Mouse (Mus musculus): ENCODE results near the gene Aggf1.
"Not testable (repeated sequence)": the region's sequence is repeated elsewhere in the genome, so short reads cannot be mapped to it uniquely, and the experiment has no call there.

Aggf1 gene

GRCm38 (mm10) chr13:95374701-95375553 is at the start of gene Aggf1:
Gene Aggf1, minus strand, starts transcription at chr13:95375352.
- DNase-seq (ENCODE audit: low spot score in 2 of 2), result peak; percentile 84 to 88

DNA sequence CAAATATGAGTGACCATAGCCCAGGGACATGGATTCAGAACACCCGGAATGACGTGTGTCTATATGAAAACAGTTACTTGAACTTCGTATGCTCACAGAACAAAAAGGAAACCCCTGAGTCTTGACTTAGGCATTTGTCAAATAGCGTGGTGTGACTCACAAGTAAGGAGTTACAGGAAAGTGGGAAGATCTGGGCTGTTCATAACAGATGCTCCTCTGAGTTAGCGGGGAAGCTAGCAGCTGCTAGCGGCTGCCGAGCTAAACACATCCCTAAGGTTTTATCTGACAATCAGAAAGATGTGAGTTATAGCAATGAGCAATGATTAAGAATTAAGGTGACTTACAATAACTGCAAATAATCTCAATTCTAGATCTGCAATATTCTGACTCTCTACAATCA is 49.8 kb upstream of the Aggf1 start:
- no peak for DNase-seq (ENCODE audit: low spot score in 2 of 2)

DNA sequence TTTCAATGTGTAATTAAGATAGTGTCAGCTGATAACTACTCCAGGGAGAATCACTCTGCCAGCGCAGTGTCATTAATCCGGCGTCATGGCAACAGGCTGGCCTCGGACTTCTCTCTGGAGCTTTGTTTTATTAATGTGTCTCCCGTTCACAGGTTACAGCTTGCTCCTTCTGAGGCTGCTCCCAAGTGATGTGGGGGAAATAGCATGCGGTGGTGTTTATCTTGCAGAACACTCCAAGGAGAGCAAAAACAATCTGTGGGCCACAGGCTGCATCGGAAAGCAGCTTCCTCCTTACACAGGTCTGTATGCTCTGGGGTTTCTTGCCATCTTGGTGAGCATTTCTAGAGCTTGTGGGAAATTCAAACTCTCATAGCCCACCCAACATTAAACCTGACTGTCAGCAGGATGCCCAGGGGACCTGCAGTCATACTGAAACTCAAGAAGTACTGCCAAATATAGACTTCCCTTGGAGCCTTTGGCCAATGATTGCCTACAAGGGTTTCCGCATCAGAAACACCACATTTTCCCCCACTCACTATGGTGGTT is 44.1 kb upstream of the Aggf1 start:
- DNase-seq (ENCODE audit: low spot score in 2 of 2), result no peak

GRCm38 (mm10) chr13:95418575-95419203 is 43.5 kb upstream of the Aggf1 start:
- no peak for DNase-seq (ENCODE audit: low spot score in 2 of 2)

DNA sequence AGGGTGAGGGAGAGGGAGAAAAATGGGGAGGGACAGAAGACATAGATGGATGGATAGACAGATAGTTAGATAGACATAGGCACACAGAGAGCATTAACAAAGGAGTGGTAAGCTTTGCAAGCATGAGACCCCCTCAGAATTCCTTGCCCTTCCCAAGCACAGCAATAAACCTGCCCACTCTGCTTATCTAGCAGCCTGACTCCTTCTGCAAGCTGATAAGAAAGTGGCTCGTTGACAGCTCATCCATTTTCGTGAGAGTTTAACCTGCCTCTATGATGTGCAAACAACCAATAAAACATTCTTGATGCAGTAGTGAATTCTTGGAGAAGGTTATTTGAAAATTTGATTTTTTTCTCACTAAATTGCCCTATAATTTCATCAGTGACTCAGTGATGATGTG is 37.1 kb upstream of the Aggf1 start:
- no peak for DNase-seq (ENCODE audit: low spot score in 2 of 2)

GRCm38 (mm10) chr13:95393242-95393641 is 18.1 kb upstream of the Aggf1 start:
- no peak for DNase-seq (ENCODE audit: low spot score in 2 of 2)

GRCm38 (mm10) chr13:95389866-95390865 is 15.0 kb upstream of the Aggf1 start:
- DNase-seq (ENCODE audit: low spot score in 2 of 2), result peak; percentile 53 to 68

DNA sequence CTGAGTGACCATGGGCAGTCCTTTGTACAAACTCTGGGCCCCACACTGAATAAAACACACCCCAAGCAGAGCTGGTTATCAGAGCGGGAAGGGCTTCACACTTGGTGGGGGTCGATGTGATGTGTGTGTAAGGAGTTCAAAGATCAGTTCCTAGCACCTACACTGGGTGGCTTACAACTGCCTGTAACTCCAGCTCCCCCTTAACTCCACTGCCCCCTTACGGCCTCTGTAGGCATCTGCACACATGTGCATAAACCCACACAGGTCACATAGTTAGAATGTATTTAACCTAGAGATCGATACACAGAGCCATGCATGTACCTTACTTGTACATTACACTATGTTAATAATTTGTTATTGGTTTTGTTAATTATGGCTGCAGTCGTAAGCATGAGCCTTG is 13.1 kb upstream of the Aggf1 start:
- DNase-seq (ENCODE audit: low spot score in 2 of 2), result no peak

- DNase-seq (ENCODE audit: low spot score in 2 of 2), result no peak
These were observed 7.3 kb upstream of the Aggf1 start for GRCm38 (mm10) chr13:95382418-95382817.

DNA sequence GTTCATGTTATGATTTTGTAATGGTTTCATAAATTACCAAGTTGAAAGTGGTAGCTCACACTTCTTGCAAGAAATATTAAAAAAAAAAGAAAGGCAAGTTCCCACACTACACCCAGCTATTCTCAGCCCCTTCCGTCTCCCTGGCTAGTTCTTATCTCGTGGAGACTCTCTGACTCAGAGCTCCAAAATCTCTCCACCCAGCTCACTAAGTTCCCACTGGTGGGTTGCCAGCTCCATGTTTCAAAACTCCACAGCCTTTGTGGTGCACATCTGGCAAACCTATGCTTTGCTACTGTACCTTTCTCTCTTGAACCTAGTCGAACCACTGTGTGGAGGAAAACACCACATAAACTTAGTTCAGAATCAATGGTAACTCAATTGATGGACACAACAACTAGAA is 3.5 kb upstream of the Aggf1 start:
- DNase-seq (ENCODE audit: low spot score in 2 of 2), result no peak

DNA sequence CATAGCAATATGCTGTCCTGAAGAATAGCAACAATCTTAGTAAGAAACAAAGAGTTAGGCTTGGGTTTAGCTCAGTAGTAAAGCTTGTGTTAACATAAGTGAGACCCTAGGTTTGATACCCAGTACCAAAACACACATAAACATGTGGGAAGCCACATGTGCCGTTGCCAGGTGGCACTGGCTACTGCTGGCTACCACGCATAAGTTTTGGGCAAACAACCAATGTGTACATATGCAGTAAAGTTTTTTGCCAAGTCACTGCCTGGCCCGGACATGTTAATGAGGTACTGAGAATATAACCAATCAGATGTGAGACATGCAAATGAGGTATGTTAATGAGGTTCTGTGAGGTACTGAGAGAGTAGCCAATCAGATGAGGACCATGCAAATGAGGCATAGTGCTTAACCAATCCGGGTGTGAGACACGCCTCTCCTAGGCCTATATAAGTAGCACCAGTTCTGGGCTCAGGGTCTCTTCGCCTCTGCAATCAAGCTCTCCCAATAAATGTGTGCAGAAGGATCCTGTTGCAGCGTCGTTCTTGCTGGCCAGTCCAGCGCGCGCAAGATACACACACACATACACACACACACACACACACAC is 1.6 kb upstream of the Aggf1 start:
- DNase-seq (ENCODE audit: low spot score in 2 of 2), result not testable (repeated sequence)

GRCm38 (mm10) chr13:95375554-95375914 is 382 bp upstream of the Aggf1 start:
- DNase-seq (ENCODE audit: low spot score in 2 of 2), result no peak

DNA sequence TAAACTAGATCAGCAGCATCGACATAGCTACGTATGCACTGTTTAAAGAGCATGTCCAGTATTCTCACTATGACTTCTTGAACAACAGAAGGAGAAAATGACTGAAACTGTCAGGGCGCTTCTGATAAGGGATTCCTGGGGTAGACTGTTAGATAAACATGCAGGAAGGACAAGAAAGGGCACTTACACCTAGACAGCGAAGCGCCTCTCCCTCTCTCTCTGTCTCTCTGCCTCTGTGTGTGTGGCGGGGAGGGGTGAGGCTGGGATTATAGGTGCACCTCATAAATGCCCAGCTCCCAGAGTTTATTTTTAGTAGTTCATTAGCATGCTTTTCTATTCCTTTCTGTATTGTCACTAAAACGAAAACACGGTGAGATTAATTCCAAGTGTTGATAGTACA is 8.8 kb downstream of the Aggf1 start:
- DNase-seq (ENCODE audit: low spot score in 2 of 2), result no peak

DNA sequence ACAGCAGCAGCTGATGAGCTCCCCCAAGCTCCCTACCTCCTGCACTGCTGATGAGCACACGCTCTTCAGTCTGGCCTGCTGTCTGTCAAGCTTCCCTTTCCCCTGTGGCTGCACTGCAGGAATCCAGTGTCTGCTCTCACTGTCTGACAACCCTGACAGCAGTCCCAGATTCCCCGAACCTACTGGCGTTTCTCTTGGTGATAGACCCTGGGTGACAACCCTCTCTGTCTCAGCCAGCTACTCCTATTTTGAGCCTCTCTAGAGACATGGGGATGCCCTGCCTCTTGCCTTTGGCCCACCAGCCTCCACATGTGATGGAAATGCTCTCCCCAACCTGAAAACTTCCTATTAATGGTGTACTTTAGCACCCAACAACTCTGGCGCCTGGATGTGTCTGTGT is 11.7 kb downstream of the Aggf1 start:
- no peak for DNase-seq (ENCODE audit: low spot score in 2 of 2)

GRCm38 (mm10) chr13:95358223-95358622 is 16.9 kb downstream of the Aggf1 start:
- DNase-seq (ENCODE audit: low spot score in 2 of 2), result no peak

GRCm38 (mm10) chr13:95348476-95348875 is 26.7 kb downstream of the Aggf1 start:
- no peak for DNase-seq (ENCODE audit: low spot score in 2 of 2)

DNA sequence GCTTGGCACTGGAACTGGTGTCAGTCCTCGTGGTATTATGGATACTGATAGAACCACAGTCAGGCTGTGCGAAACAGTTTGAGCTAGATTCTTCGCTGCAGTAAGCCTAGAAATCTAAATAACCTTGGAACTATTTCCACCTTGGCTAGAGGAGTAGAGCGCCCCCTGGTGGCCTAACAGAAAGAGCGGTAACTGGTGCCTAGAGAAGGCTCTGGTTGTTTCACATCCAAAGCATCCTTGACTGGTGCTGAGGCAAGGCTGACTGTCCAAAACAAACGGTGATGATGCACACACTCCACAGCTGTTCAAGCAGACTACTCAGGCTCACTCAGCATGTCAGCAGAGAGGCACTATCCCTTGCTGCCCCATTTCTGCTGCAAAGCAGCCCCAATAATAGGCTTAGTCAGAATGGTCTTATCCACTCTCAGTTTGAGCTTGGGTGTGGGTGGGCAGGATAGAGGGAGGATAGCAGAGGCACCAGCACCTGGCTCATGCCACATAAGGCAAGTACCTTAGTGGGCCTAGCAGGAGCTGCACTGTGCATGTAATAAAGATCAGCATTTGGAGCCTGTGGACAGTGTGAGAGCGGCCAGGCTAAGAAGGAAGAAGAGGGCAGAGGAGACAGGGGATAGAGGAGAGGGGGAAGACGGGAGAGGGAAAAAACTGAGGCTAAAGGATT is 28.0 kb downstream of the Aggf1 start:
- DNase-seq (ENCODE audit: low spot score in 2 of 2), result peak; percentile 33 to 52

DNA sequence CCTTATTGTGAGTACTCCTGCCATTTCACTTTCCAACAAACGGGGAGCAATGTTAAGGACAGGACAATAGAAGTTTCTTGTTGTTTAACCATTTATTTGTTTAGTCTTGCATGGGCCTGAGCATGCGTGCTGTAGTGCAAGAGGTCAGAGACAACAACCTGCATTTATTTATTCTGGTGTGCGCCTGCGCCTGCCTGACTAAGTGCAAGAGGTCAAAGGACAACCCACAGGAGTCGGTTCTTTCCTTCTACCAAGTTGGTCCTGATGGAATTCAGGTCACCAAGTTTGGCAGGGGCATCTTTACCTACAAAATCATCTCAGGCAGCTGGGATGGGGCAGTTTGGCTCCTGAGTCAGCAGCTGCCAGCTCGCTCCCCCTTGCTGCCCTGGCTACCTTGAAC is 29.3 kb downstream of the Aggf1 start:
- no peak for DNase-seq (ENCODE audit: low spot score in 2 of 2)

- no peak for DNase-seq (ENCODE audit: low spot score in 2 of 2)
These were observed 31.7 kb downstream of the Aggf1 start for GRCm38 (mm10) chr13:95343470-95343869.

GRCm38 (mm10) chr13:95336122-95336677 is 39.0 kb downstream of the Aggf1 start:
- DNase-seq (ENCODE audit: low spot score in 2 of 2), result no peak
